Mouse (Mus musculus) urinary bladder, postnatal 10 days (tissue): ENCODE data around the gene Pde4dip.
A peak's percentile ranks its signal among the peaks of the same experiment; 100 is the strongest.

Experiments used
- DNase-seq: peaks from one replicate; pipeline ENCODE4 v3.0.0; 2022; ENCODE audit warnings: low spot score

Gene Pde4dip

GRCm38 (mm10) chr3:97686372-97687117, 202.0 kb downstream of the Pde4dip start:
- DNase-seq, result no peak

GRCm38 (mm10) chr3:97683560-97684195, 204.8 kb downstream of the Pde4dip start:
- no peak for DNase-seq

- no peak for DNase-seq
These were observed 205.9 kb downstream of the Pde4dip start for GRCm38 (mm10) chr3:97682576-97682975.

- no peak for DNase-seq
These were observed 206.4 kb downstream of the Pde4dip start for GRCm38 (mm10) chr3:97682159-97682502.

- no peak for DNase-seq
These were observed 207.0 kb downstream of the Pde4dip start for GRCm38 (mm10) chr3:97681321-97682158.

- DNase-seq, result no peak
These were observed 207.7 kb downstream of the Pde4dip start for GRCm38 (mm10) chr3:97680631-97681320.

- no peak for DNase-seq
These were observed 210.1 kb downstream of the Pde4dip start for GRCm38 (mm10) chr3:97678416-97678815.

- DNase-seq, result no peak
These were observed 212.4 kb downstream of the Pde4dip start for GRCm38 (mm10) chr3:97676126-97676525.

- DNase-seq, result no peak
These were observed 213.8 kb downstream of the Pde4dip start, which contains the start of gene Gm17651 for GRCm38 (mm10) chr3:97674644-97675110. Gene Gm17651 (minus strand): TSS chr3:97674694.

GRCm38 (mm10) chr3:97667093-97667675, 221.3 kb downstream of the Pde4dip start:
- DNase-seq, result no peak

GRCm38 (mm10) chr3:97666154-97666553, 222.4 kb downstream of the Pde4dip start:
- DNase-seq, result no peak

GRCm38 (mm10) chr3:97665525-97665924, 223.0 kb downstream of the Pde4dip start:
- DNase-seq, result no peak

- DNase-seq, result no peak
These were observed 227.3 kb downstream of the Pde4dip start for GRCm38 (mm10) chr3:97661206-97661605.

- DNase-seq, result no peak
These were observed 228.8 kb downstream of the Pde4dip start for GRCm38 (mm10) chr3:97659746-97660145.

- DNase-seq, result peak; percentile 31
These were observed 229.9 kb downstream of the Pde4dip start for GRCm38 (mm10) chr3:97658426-97659193.

- peak; percentile 99 for DNase-seq
These were observed 230.7 kb downstream of the Pde4dip start, which contains the start of gene Prkab2 for GRCm38 (mm10) chr3:97657655-97658411. Gene Prkab2 (plus strand): TSS chr3:97658193.

- DNase-seq, result no peak
These were observed 233.6 kb downstream of the Pde4dip start for GRCm38 (mm10) chr3:97654901-97655300.

GRCm38 (mm10) chr3:97653781-97654180, 234.7 kb downstream of the Pde4dip start:
- no peak for DNase-seq

- DNase-seq, result no peak
These were observed 236.9 kb downstream of the Pde4dip start for GRCm38 (mm10) chr3:97651604-97652003.

GRCm38 (mm10) chr3:97649469-97649868, 239.0 kb downstream of the Pde4dip start:
- DNase-seq, result no peak
